Mouse (Mus musculus): ENCODE data around the gene Cux1.
A peak's percentile ranks its signal among the peaks of the same experiment; 100 is the strongest.
"Not testable (repeated sequence)": the region's sequence is repeated elsewhere in the genome, so short reads cannot be mapped to it uniquely, and the experiment has no call there.

The Cux1 gene

DNA sequence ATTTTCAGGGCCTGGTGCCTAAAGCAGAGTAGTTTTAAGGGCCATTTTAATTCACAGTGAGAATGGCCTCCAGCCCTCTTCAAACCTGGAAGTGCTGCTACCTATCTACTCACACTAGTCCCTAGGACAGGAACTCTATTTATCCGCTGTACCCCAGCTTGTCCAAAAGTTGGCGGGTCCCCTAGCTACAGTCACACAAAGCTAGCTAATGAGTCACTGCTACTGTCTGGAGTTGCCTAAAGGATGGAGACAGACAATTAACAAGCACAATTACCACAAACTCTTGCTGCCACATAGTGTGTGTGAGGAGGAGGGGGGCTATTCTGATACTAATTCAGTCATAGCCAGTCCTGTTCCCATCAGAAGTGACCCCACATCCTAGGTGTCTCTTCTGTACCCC is 68.0 kb downstream of the Cux1 start:
- DNase-seq = no peak

DNA sequence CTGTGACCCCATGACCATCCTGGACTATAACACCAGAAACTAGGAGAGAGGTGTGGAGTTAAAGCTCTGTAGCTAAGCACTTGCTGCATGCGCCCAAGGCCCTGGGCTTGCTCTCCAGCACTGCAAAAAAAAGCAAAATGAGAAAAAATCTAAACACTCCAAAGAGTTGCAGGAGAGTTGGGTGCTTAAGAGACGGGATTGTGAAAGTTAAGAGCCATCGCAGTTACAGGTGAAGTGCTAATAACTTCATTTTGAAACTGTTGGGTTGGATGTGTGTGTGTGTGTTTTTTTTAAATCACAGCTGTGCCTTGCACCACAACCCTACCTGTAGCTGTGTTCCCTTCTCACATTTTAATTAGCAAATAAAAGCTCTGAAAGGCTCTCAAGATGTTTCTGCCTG is 68.5 kb downstream of the Cux1 start:
- no peak for DNase-seq

DNA sequence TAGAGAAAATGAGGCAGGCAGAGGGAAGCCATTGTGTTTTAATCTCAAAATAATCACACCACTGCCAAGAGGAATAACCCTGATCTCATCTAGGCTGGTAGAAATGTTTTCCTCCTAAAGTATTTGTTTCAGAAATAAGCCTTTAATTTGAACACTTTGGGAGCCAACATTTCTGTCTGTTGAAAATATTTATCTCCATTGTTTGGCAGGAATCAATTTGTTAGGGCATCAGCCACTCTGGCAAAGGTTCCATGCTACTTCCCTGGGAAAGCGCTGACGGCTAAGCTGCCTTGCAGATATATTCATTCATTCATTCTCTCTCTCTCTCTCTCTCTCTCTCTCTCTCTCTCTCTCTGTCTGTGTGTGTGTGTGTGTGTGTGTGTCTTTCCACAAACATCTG is 70.0 kb downstream of the Cux1 start:
- no peak for DNase-seq

DNA sequence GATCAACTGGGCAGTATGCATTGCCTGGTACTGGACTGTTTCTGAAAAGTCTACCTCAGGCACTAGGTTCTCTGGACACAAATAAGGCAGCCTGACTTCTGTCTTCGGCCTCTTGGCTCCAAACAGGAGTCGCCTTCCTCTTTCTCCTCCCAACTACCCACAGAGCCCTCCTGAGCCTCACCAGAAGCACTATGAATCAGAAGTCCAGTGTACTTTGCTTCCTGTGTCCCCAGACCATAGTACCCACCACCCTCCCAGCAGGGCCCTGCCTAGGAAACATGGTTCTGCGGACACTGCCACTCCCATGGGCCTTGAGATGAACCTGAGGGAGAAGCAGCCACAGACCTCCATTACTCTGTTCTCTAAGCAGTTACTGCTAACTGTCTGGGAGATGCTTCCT is 71.7 kb downstream of the Cux1 start:
- DNase-seq = no peak

DNA sequence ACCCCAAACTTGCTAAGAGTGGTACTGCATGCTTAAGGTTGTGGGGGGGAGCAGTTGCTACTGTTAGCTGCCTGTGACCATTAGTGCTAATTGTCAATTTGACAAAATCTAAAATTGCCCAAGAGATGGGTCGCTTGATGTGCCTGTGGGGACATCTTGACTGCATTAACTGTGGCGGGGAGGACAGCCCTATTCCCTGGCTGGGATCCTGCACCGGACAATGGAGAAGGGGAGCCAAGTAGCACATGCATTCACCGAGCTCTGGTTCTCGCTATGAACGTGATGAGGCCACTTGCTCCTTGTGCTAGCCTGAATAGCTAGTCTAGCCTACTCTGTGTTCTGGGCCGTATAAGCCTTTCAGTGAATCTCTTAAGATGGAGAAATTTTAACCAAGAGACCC is 72.4 kb downstream of the Cux1 start:
- no peak for DNase-seq

DNA sequence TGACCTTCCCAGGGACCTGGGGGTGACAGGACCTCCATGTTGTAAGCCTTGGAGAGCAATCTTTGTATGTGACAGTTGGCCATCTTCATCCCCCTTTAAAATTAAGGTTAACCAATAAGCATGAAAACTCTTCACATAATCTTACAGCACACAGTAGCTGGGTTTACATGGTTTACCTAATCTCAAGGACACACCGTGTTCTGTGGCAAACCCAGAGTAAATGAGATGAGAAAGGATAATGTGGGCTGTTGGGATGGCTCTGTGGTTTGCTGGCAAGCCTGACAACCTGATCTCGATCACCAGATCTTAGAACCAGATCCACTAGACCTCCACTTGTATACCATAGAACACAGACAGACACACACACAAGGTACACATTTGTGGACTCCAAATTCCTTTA is 73.0 kb downstream of the Cux1 start:
- DNase-seq = no peak

DNA sequence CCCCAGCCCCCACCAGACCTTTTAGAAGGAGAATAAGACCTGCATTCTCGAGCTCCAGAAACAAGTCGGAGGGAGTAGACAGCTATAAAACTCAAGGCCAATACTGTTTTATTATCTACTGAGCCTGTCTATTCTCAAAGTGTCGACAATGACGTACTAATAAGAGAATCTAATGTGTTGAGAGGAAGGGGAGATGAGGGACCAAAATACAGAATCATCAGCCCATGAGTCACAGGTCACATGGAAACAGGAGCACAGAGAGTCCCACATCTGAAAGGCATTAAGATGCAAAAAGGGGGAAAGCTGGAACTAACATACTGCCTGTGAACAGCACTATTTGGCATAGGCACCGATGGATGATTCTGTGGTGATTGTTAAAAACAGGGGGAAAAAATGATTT is 77.8 kb downstream of the Cux1 start:
- no peak for DNase-seq

DNA sequence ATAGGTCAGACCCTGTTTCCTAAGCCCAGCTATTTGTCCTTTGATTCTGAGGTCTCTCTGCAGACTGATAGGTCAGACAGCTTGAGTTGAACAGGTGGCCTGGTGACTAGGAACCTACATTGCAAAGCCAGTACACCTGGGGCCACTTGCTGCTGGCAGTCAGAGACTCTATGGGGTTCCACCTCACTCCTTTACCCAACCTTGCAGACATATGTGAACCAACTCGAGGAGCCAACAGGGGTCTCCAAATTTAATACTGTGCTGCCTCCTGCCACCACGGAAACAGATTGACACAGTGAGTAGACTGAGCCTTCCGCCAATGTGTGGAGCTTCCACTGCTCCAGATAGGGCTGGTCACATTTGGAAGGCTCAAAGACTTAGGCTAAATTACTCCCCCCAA is 78.6 kb downstream of the Cux1 start:
- DNase-seq = peak; percentile 73

DNA sequence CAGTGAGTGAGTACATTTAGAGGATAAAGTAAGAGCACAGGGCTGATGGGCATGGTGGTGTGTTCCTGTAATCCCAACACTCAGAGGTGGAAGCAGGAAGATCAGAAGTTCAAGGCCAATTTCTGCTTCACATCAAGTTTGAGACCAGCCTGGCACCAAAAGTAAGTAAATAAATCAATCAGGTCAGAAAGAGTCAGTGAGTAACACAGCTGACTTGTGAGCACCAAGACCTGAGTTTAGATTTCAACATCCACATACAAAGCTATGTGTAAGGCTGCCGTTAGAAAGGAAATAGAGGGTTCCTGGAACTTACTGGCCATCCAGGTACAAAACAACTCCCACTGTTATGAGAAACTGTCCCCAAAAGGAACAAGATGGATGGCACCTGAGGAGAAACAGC is 79.1 kb downstream of the Cux1 start:
- no peak for DNase-seq

DNA sequence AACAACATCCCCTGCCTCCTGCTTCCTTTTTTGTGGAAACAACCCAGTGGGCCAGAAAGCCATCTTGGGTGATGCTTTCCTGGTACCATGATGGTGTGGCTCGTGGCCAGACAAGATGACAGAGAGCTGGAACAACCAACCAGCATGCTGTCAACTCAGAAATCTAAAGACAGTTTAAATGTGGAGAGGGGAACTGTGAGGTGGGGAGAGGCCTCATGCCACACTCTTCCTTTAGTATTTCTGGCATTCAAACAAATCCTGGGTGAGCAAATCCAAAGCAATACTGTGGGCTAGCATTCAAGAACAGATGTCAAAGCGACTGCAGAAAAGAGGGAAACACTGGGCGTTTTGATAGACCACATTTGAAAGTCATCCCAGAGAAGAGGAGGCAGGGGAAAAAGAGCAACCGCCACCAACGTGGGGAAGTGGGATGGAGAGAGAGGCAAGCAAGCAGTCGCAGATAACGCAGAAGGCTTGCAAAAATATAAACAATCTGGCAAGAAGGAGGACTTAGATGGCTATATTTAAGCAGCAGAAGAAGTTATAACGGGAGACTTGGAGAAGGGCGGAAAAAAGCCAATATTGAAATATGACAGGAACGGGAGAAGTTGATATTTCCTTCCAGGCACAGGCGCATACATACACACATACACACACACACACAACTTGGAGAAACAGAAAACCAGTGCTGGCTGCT is 79.7 kb downstream of the Cux1 start:
- no peak for DNase-seq

DNA sequence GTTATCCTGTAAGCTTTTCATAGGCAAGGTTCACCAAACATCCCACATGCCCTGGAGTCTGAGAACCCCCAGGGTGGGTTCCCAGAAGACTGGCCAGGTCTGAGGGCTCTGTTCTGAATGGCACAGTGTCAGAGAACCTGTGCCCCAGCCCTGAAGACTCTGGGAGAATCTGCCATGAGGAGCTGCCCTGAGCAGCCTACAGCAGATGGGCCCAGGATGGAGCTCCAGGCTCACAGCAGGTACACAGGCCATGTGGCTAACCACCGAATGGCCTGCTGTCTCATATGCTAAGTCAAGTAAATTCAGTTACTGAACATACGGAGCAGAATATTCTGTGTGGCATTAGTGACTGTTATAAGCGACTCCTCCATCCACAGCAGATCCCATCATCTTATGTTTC is 80.9 kb downstream of the Cux1 start:
- DNase-seq = peak; percentile 85

DNA sequence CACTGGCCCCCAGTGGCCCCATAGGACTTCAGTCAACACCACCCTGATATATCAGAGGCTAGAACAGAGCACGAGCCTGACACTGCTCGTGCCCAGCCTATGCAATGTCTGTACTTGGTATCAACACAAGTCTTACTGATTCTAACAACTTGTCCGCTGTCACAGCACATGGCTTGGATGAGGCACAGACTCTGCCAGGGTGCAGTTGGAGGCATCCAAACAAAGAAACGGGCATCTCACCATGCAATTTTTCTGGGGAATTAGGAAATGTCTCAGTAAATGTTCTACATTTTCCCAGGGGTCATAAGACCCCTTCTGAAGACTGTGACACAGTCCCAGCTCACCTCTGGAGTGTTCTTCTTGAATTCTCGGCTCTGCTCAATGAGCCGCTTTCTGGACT is 81.9 kb downstream of the Cux1 start:
- no peak for DNase-seq

DNA sequence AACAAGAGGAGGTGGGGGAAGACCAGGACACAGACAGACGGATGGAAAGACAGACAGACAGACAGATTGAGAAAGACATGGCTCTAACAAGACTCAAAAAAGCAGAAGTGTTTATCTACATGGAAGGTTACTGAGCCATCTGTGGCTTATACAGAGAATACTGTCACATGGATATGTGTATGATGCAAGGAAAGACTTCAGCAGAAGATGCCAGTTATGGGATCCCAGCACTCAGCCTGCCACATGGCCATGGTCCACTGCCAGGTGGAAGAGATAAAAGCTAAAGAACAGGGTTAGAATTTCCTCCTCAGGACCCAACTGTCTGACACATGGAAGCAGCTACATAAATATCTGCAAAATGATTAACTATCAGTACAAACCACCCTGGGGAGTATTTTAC is 84.9 kb downstream of the Cux1 start:
- peak; percentile 53 for DNase-seq

DNA sequence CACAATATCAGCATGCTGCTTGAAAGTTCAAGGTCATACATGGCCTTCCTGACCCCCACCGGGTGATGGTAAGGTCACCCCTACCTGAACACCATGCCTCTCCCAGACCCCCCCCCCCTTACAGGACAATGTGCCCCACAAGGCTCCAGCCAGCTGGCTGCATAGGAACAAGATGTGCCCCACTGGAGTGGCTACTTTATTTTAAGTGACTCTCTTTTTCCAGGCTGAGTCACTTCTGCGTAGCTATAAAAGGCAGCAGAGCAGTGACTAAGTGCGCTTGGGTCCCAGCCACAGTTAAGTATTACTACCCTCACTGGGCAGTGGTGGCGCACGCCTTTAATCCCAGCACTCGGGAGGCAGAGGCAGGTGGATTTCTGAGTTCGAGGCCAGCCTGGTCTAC is 86.7 kb downstream of the Cux1 start:
- DNase-seq = no peak

DNA sequence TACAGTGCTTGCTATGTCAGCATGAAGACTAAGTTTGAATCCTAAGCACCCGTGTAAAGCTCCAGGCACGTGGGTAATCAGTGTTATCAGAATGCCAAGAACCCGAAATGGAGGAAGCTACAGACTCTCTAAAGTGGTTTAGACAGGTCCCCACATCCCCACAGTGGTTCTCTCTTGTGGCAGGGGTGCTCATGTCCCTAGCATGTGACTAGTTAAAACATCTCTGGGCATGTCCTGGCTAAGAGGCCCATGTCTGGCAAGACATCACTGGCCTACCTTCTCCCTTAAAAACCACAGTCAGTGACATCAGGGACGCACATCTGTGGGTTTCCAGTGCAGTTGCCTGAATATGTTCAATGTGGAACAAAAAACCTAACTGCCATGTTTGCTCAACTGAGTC is 87.5 kb downstream of the Cux1 start:
- no peak for DNase-seq

DNA sequence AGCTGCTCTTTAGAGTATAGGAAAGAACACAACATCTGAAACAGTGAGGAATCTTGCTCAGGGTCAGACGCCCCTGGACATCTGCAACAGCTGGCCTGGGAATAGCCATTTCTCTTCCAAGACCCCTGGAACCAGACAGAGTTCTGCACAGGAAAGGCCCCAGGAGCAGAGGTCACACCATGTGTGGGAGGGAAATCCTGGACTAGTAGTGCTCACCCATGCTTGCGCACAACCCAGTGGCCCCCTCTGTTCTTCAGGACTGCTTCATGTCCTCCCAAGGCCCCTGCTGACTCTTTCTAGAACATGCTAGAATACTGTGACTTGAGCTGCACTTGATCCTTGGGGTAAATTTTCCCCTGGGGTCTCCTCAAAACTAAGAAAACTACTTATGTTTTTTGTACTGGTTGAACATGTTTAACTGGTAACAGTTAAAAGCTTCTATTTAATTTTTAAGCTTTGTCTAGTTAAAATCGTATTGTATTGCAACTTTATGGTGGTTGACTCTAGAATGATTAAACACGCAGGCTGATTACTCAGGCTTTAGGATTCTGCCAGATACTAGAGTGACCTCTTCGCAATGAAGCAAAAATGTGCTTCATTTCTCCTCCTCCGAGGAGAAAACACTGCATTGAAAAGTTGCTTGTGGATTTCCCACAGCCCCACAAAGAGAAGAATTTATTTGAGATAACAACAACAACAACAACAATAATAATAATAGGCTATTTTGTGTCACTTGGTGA is 88.1 kb downstream of the Cux1 start:
- no peak for DNase-seq

DNA sequence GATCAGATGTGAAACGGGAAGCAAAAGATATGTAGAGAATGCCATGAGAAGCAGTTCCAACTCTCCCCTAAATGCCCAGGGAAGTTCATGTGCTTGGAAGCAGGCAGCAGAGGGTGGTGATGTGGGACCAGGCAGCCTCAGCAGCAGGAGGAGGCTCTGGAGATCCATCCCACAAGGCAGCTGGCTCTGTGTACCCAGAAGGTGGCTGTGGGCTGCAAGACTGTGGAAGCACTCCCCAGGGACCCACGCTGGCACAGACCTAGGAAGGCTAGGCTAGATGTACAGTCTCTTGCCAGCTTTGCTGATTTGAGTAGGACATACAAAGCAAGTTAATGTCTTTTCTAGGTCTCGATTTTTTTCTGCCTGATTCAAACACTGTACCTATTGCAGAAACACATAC is 91.0 kb downstream of the Cux1 start:
- no peak for DNase-seq

DNA sequence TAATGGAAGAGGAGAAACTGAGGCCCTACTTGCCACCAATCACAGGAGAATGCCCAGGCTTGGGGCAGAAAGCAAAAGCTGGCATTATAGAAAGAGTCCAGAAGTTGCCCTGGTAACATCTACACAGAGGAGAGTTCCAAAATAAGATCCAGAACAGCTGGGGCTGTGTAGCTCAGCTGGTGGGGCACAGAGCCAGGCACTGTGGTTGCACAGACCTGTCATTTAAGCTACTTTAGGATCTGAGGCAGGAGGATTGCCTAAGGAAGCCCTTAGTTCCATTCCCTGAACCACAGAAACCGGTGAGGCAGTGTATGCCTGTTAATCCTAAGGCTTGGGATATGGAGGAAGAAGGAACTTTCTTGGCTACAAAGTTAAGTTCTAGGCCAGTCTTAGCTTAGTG is 92.1 kb downstream of the Cux1 start:
- no peak for DNase-seq

DNA sequence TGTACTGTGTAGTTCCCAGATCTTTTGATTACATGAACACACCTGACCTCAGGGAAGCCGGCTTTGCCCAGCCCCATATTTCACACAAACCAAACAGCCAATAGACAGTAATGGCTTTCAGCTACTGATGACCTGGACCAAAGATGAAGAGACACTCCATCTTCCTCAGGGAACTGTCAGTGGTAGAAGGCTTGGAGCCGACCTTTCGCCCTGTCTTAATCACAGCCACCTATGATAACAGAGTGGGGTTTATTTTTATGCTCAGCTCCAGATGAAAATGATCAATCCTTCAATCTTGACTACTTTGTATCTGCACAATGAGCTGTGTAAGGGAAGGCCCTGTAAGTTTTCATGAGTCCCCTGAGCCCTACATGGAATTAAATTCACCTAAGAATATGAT is 93.2 kb downstream of the Cux1 start:
- DNase-seq = no peak

DNA sequence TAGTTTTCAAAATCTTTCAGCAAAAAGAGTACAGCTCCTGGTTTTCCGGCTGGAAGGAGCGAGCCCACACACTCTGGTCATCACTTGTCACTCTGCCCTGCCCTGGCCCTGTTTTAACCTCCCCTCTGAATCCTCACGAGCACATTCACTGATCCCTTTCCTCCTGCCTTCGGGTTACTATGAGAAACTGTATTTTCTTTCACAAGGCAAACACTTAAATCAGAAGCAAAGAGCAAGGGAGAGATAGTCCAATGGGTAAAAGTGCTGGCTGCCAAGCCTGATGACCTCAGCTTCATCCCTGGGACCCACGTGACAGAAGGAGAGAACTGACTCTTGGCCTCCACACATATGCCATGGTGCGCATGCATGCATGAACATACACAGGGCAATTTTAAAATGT is 94.0 kb downstream of the Cux1 start:
- DNase-seq = no peak

DNA sequence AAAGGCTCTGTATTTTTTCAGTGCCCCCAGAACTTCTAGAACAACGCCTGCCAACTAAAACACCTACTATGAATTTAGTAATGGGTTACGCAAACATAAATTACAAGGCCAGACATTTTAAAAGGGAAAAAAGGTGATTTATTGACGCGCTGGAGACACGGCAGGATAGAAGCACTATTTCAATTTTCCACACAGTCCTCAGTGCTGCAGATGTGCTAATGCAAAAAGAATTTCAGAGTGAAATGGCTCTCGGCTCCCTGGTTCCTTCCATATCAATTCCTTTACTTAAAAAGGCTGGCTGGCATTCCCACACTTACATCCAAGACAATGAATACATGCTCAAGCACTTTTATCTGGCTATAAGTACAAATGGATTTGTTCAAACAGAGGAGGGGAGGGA is 94.4 kb downstream of the Cux1 start:
- no peak for DNase-seq

DNA sequence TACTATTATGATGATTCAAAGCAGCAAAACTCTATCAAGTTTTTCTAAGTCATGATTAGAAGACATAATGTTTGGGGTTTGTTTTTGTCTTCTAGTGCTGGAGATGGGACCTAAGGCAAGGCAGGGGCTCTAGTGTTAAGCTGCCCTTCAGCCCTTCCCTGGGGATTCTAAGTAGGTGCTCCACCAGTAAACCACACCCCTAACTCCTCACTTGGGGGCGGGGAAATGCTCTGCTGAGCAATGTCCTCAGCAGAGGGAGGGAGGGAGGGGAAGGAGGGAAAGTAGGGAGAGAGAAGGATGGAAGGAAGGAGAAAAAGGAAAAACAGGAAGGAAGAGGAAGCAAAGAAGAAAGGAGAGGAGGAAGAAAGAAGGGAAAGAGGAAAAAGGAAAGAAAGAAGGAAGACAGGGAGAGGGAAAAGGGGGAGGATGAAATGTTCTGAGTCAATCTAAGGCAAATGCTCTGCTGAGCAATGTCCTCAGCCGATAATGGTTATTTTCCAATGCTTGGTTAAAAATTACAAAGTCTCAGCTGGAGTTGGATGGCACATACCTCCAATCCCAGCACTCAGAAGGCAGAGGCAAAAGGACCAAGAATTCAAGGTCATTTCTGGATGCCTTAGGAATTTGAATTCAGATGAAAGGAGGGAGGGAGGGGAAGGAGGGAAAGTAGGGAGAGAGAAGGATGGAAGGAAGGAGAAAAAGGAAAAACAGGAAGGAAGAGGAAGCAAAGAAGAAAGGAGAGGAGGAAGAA is 96.1 kb downstream of the Cux1 start:
- not testable (repeated sequence) for DNase-seq

DNA sequence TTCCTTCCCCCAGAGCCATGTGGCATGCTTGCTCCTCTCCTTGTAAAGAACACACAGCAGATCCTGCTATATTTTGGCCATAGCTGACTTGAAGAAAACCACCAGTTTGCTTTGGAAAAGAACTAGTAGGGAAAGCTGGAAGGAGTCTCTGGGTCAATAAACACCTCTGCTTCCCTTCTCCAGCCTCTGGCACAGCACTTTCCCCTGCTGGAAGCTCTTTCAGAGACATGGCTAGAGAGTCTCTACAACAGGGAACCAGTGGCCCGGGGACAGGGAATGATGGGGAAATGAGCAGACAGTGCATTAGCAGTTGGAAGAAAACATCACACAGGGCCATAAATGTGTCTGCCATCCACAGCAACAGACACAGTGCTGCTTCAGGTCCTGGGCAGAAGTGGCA is 98.0 kb downstream of the Cux1 start:
- no peak for DNase-seq

DNA sequence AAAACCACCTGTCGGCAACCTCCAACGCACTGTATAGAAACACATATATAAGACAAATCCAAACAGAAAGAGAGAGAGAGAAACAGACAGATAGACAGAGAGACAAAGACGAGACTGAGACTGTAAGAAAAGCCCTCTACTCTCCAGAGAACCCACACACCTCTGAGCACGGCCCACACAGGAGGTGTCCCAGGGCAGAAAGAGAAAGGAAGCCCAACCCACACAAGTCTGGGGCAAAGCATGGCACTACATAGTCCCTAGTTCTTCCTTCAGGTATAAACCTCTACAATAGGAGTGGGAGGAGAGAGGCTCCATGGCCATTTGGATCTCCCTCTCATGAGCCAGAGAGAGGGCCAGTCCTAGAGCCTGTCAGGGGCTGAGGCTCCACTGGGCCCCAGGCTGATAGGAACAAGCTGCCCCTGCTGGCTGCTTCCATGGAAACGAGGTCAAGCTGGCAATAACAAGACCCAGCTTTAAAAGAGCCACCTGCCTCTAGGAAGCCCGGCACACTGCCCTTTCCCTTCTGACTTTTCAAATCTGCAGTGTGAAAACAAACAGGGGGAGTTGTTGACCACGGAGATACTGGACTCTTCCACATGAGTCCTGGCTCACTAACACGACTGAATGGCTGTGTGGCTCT is 99.8 kb downstream of the Cux1 start:
- peak; percentile 73 for DNase-seq
